Mouse (Mus musculus) adrenal gland, postnatal 10 days (tissue): ENCODE data around the gene D10Jhu81e. TPM values are rescaled to one million over a fixed set of nuclear protein-coding genes. Genes with fewer than 3 reads are reported as not detected.
"Not testable (repeated sequence)": the region's sequence is repeated elsewhere in the genome, so short reads cannot be mapped to it uniquely, and the experiment has no call there.

Experiments
- DNase-seq: peaks from one replicate; pipeline ENCODE4 v3.0.0; 2021; ENCODE audit warnings: mixed read lengths
- total RNA-seq, 2 experiments: library from RNA; stranded (reverse); gene quantifications; 2 replicates each; pipeline ENCODE4 v1.2.3; 2021

D10Jhu81e gene
- total RNA-seq, 2 experiments from 2014 or later: 253 to 281 TPM

- DNase-seq: no peak
Measured at GRCm38 (mm10) chr10:78134400-78134799, 35.2 kb downstream of the D10Jhu81e start.

GRCm38 (mm10) chr10:78129998-78130397 is 39.6 kb downstream of the D10Jhu81e start:
- DNase-seq: peak; percentile 23

GRCm38 (mm10) chr10:78129423-78129822 is 40.2 kb downstream of the D10Jhu81e start:
- DNase-seq: peak; percentile 69

GRCm38 (mm10) chr10:78128647-78129046 is 40.9 kb downstream of the D10Jhu81e start:
- DNase-seq: no peak

GRCm38 (mm10) chr10:78127931-78128330 is 41.7 kb downstream of the D10Jhu81e start:
- no peak for DNase-seq

- no peak for DNase-seq
Measured at GRCm38 (mm10) chr10:78127046-78127870, 42.3 kb downstream of the D10Jhu81e start.

GRCm38 (mm10) chr10:78126311-78126710 is 43.3 kb downstream of the D10Jhu81e start:
- DNase-seq: no peak

GRCm38 (mm10) chr10:78125061-78125460 is 44.5 kb downstream of the D10Jhu81e start:
- not testable (repeated sequence) for DNase-seq

- DNase-seq: not testable (repeated sequence)
Measured at GRCm38 (mm10) chr10:78124137-78124536, 45.4 kb downstream of the D10Jhu81e start.

GRCm38 (mm10) chr10:78119422-78119821 is 50.2 kb downstream of the D10Jhu81e start:
- no peak for DNase-seq

GRCm38 (mm10) chr10:78115153-78115552 is 54.4 kb downstream of the D10Jhu81e start:
- no peak for DNase-seq

- DNase-seq: no peak
Measured at GRCm38 (mm10) chr10:78114521-78115092, 55.0 kb downstream of the D10Jhu81e start.

Other genes with a start within 250 kb of the D10Jhu81e start
- gene Trpm2, start 199.2 kb downstream of the D10Jhu81e start, total RNA-seq: 1 to 10 TPM; 2.3 to 2.8 TPM
- gene 1810043G02Rik, start 191.3 kb downstream of the D10Jhu81e start, total RNA-seq: 10 to 100 TPM; 15.7 to 21.4 TPM
- gene Pfkl, start 159.7 kb downstream of the D10Jhu81e start, total RNA-seq: 100 to 1,000 TPM; 142 to 172 TPM
- 1 to 10 TPM; 2.4 to 6.4 TPM for gene Dnmt3l, start 127.8 kb downstream of the D10Jhu81e start, total RNA-seq
- under 1 TPM in 1 of 2 experiments, not detected in 1; 0.12 TPM for gene Aire, start 126.2 kb downstream of the D10Jhu81e start, total RNA-seq
- 10 to 100 TPM in 1 of 2 experiments, 1 to 10 TPM in 1; 8.6 to 12.6 TPM for gene Icosl, start 100.5 kb downstream of the D10Jhu81e start, total RNA-seq
- 10 to 100 TPM; 13.2 to 14.9 TPM for gene Pwp2, start 15.4 kb upstream of the D10Jhu81e start, total RNA-seq
- 10 to 100 TPM; 44.3 to 53.2 TPM for gene Trappc10, start 74.9 kb upstream of the D10Jhu81e start, total RNA-seq
- gene Agpat3, start 182.7 kb upstream of the D10Jhu81e start, total RNA-seq: 100 to 1,000 TPM; 327 to 351 TPM
- 100 to 1,000 TPM; 186 to 194 TPM for gene Rrp1, start 243.3 kb upstream of the D10Jhu81e start, total RNA-seq